Mouse (Mus musculus): ENCODE results near the gene Gm20517. TPM values are rescaled to one million over a fixed set of nuclear protein-coding genes. Genes with fewer than 3 reads are reported as not detected.
"Not testable (repeated sequence)": the region's sequence is repeated elsewhere in the genome, so short reads cannot be mapped to it uniquely, and the experiment has no call there.

Gm20517 gene
- total RNA-seq, 2 experiments from 2014 or later, result 9.5 to 13.8 TPM

- ATAC-seq (replicated peaks; ENCODE audit: low FRiP score, poor library complexity, severe bottlenecking), result no peak
These were observed 7.3 kb downstream of the Gm20517 start for GRCm38 (mm10) chr17:47618556-47619311.

GRCm38 (mm10) chr17:47622912-47623554, 11.6 kb downstream of the Gm20517 start:
- no peak for ATAC-seq (replicated peaks; ENCODE audit: low FRiP score, poor library complexity, severe bottlenecking)

- ATAC-seq (replicated peaks; ENCODE audit: low FRiP score, poor library complexity, severe bottlenecking), result not testable (repeated sequence)
These were observed 13.2 kb downstream of the Gm20517 start for GRCm38 (mm10) chr17:47624572-47624971.

- no peak for ATAC-seq (replicated peaks; ENCODE audit: low FRiP score, poor library complexity, severe bottlenecking)
These were observed 13.7 kb downstream of the Gm20517 start for GRCm38 (mm10) chr17:47625088-47625487.

DNA sequence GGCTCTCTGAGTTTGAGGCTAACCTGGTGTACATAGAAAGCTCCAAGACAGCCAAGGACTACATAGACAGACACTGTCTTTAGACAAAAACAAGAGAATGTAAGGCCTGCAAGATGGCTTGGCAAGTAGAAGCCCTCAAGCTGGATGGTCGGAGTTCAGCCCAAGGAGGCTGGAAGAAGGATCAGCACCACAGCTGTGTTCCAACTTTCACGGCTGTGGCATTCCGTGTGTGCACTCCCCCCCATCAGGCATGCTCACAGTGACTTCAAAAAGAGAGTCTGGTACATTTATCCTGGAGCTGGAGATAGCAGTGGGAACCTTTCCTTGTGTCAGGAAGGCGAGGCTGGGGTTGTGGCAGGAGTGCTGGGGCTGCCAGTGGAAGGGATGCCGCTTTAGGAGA, 14.6 kb downstream of the Gm20517 start:
- ATAC-seq (replicated peaks; ENCODE audit: low FRiP score, poor library complexity, severe bottlenecking), result no peak

DNA sequence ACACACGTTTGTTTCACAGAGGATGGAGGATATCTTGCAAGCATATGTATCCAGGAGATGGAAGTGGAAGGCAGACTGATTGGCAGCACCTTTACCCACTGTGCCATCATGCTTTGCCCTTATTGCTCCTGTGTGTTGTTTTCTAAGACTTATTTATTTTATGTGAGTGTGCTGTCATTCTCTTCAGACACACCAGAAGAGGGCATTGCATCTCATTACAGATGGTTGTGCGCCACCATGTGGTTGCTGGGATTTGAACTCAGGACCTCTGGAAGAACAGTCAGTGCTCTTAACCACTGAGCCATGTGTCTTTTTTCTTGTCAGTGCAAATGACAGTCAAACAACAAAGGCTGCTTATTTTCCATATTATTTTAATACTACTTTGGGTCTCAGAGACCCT, 16.4 kb downstream of the Gm20517 start:
- no peak for ATAC-seq (replicated peaks; ENCODE audit: low FRiP score, poor library complexity, severe bottlenecking)

GRCm38 (mm10) chr17:47628851-47629676, 17.7 kb downstream of the Gm20517 start:
- ATAC-seq (replicated peaks; ENCODE audit: low FRiP score, poor library complexity, severe bottlenecking), result peak; percentile 89

- peak; percentile 49 for ATAC-seq (replicated peaks; ENCODE audit: low FRiP score, poor library complexity, severe bottlenecking)
These were observed 18.6 kb downstream of the Gm20517 start for GRCm38 (mm10) chr17:47629717-47630677.

GRCm38 (mm10) chr17:47630678-47631065, 19.3 kb downstream of the Gm20517 start, which contains the start of gene Usp49:
TSS of gene Usp49 (plus strand) at chr17:47630690.
- ATAC-seq (replicated peaks; ENCODE audit: low FRiP score, poor library complexity, severe bottlenecking), result peak; percentile 37; the same call in 1 of the 2 replicates

GRCm38 (mm10) chr17:47632181-47632840, 20.9 kb downstream of the Gm20517 start:
- ATAC-seq (replicated peaks; ENCODE audit: low FRiP score, poor library complexity, severe bottlenecking), result no peak

DNA sequence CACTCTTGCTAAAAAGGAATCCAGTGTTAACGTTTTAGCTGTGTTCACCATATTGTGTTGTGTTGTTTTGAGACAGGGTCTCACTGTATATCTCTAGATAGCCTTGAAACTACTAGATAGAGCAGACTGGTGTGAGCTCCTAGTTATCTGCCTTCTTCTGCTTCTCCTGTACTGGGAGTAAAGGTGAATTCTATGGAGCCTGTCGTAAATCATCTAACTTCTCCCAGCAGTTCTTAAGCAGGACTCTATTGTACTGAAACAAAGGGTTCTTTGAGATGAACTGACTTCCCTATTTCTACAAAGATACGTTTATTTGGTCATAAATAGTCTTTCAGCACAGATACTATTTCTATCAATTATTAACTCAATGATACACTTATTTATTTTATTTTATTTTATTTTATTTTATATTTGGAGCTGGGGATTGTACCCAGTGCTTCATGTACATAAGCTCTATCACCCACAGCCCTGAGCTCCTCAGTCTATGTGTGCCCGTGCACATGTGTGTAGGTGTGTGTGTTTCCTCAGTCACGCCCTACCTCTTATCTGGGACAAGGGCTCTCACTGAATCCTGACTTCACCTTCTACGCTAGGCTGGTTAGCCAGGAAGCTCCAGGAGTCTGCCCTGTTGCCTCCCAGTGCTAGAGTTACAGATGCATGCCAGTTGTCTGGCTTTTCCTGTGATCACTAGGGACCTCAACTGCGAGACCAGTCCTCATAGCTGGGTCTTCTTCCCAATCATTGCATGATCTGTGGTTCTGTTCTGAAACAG, 22.8 kb downstream of the Gm20517 start:
- no peak for ATAC-seq (replicated peaks; ENCODE audit: low FRiP score, poor library complexity, severe bottlenecking)

DNA sequence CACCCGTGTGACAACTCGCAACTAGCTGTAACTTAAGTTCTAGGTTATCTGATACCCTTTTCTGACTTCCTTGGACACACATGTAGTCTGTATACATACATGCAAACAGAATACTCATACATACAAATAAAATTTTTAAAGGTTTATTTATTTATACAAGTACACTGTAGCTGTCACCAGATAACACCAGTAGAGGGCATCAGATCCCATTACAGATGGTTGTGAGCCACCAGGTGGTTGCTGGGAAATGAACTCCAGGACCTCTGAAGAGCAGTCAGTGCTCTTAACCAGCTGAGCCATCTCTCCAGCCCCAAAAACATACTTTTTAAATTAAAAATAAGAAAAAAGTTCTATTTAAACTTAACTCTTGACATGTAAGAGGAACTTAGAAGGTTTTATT, 31.6 kb downstream of the Gm20517 start:
- no peak for ATAC-seq (replicated peaks; ENCODE audit: low FRiP score, poor library complexity, severe bottlenecking)

- peak; percentile 76 for ATAC-seq (replicated peaks; ENCODE audit: low FRiP score, poor library complexity, severe bottlenecking)
These were observed 35.3 kb downstream of the Gm20517 start for GRCm38 (mm10) chr17:47646683-47647082.

DNA sequence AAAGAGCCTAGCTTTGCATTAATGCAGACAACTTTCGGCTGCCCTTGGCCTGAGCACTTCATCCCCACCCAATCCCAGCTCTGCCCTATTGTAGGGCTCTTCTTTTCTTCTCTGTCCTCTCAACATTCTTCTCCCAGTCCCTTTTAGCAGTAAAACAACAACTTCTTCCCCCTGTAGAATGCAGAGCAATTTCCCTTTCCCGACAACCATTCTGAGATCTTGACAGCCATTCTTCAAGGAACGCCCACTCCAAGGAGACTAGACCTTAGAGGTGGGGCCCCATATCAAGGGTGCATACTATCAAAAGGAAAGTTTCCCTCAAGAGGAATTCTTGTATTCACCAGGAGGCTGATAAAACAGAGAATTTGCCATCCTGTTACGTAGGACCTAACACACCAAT, 37.6 kb downstream of the Gm20517 start:
- ATAC-seq (replicated peaks; ENCODE audit: low FRiP score, poor library complexity, severe bottlenecking), result no peak

DNA sequence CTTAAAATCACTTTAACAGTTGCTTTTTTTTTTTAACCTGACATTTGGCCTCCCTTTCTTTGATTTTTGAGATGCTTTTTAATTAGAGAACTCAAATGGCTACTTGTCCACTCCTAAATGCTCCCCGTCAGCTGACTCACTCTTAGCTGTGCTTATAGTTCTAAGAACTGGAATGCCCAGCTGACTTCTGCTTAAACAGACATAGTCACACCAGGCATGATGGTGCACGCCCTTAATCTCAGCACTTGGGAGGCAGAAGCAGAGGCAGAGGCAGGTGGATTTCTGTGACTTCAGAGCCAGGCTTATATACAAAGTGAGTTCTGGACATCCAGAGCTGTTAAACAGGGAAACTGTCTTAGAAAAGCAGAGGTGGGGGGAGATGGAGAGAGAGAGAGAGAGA, 40.6 kb downstream of the Gm20517 start:
- no peak for ATAC-seq (replicated peaks; ENCODE audit: low FRiP score, poor library complexity, severe bottlenecking)

- not testable (repeated sequence) for ATAC-seq (replicated peaks; ENCODE audit: low FRiP score, poor library complexity, severe bottlenecking)
These were observed 43.0 kb downstream of the Gm20517 start for GRCm38 (mm10) chr17:47654346-47654745.

DNA sequence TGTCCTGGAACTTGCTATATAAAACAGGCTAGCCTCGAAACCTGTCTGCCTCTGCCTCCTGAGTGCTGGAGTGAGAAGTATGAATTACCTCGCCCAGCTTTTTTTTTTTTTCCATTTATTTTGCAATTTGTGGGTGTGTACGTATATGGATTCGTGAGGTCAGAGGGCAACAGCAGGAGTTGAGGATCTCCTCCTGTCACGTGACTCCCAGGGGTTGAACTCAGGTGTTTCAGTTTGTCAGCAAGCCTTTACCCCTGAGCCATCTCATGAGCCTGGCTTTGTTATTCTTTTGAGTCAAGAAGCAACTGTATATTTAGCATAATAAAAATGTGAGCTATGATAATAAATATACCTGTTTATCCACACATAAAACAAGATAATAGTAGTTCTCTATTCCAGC, 44.3 kb downstream of the Gm20517 start:
- ATAC-seq (replicated peaks; ENCODE audit: low FRiP score, poor library complexity, severe bottlenecking), result no peak

GRCm38 (mm10) chr17:47657901-47658300, 46.5 kb downstream of the Gm20517 start:
- no peak for ATAC-seq (replicated peaks; ENCODE audit: low FRiP score, poor library complexity, severe bottlenecking)

All from erythroid progenitor cell, adult 5-6 weeks (primary cell).